Mouse (Mus musculus): ENCODE data around the gene Ugt1a9. TPM values are rescaled to one million over a fixed set of nuclear protein-coding genes. Genes with fewer than 3 reads are reported as not detected.

The Ugt1a9 gene
- polyA plus RNA-seq, 1 experiment from 2014 or later = not detected

DNA sequence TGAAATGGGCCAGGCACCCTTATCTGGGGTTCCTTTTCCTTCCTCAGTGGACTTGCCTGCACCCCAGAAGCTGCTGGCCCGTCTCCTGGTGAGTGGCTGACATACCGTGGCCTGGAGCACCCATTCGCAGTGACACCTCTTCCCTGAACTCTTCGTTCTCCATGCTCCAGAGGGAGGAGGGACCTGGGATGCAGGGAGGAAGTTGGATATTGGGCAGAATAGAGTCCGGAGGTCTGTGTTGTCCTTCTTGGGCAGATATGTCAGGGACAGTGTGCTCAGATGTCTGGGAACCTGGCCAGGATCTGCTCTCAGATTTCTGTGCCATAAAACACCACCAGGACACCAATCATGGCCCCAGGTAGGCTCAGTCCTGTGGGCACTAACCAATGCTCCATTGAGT lies 169.5 kb downstream of the Ugt1a9 start:
- Histone ChIP-seq H3K4me3 (no peak overlapping the region), H3K36me3 (no peaks in the 10 kb centered on the region), H3K4me1 (no peaks in the 10 kb centered on the region), H3K27me3 (ENCODE audit: low read depth, poor library complexity, severe bottlenecking) (no peaks in the 10 kb centered on the region), H3K27ac (replicated peaks) (no peak overlapping the region), H3K9me3 (replicated peaks) (peaks cover 98% of the 10 kb centered on the region)
- no peak for DNase-seq (ENCODE audit: low spot score)
- whole genome bisulfite sequencing = 77% methylated on average over 5 of the region's 5 CpGs

DNA sequence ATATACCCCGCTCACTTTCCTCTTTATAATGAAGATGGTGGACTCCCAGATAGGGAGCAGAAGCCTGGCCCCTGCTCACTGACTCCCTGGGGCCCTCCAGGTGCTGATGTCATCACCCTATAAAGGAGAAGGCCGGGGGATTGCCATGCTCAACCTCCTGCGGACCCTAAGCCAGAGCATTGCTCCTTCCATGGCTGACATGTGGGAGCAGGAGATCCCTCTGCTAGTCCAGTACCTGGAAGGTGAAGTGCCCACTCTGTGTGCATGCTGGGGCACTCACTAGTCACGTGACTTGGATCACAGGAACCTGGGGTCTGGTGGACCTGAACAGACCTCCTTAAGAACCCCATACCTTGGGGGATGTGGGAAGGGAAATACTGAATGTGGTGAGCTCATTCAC lies 170.0 kb downstream of the Ugt1a9 start:
- peaks cover 98% of the 10 kb centered on the region for H3K9me3 ChIP-seq (replicated peaks)
- no peak overlapping the region for H3K27ac ChIP-seq (replicated peaks)
- DNase-seq (ENCODE audit: low spot score) = no peak
- H3K27me3 ChIP-seq (ENCODE audit: low read depth, poor library complexity, severe bottlenecking) = no peaks in the 10 kb centered on the region
- H3K36me3 ChIP-seq = no peaks in the 10 kb centered on the region
- H3K4me3 ChIP-seq = no peak overlapping the region
- WGBS = 77% methylated on average over 4 of the region's 4 CpGs
- H3K4me1 ChIP-seq = no peaks in the 10 kb centered on the region

DNA sequence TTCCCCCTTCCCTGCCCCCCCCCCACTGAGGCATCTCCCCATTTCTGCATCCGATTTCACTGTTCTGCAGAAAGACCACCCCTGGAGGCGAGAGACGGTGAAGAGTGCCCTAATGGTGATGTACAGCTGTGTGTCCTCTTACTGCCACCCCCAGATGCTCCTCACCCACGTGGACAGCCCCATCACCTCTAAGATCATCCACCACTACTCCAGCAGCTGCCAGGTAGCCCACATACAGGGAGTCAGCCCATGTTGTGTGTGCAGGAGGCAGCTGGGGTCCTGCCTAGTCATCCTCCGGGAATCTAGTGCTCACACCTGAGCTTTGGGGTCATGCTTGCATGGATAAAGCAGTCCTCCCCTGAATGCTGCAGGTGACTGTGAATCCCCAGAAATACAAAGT lies 173.3 kb downstream of the Ugt1a9 start:
- Histone ChIP-seq H3K36me3 (no peaks in the 10 kb centered on the region), H3K4me1 (no peaks in the 10 kb centered on the region), H3K27ac (replicated peaks) (no peak overlapping the region), H3K4me3 (no peak overlapping the region), H3K27me3 (ENCODE audit: low read depth, poor library complexity, severe bottlenecking) (no peaks in the 10 kb centered on the region), H3K9me3 (replicated peaks) (peaks cover 100% of the 10 kb centered on the region)
- DNase-seq (ENCODE audit: low spot score) = no peak
- 69% methylated on average over 5 of the region's 5 CpGs for WGBS

DNA sequence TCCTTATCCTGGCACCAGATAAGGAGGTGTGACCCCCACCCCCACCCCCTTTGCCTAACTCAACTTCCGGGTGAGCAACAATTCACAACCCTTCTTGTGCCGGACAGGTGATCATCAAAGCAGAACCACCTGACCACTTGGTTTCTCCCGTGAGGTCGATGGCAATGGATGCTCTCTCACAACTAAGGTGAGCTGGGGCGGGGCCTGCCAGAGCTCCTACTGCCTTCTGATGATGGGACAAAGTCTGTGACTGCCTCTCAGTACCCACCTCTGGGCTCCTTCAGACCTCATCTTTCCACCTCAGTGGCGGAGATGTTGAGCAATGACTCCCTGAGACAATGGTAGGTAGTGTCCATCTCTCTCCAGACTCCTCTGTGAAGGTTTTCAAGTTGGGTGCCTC lies 175.3 kb downstream of the Ugt1a9 start:
- Histone ChIP-seq H3K4me3 (no peak overlapping the region), H3K9me3 (replicated peaks) (peaks cover 100% of the 10 kb centered on the region), H3K36me3 (no peaks in the 10 kb centered on the region), H3K4me1 (no peaks in the 10 kb centered on the region), H3K27ac (replicated peaks) (no peak overlapping the region), H3K27me3 (ENCODE audit: low read depth, poor library complexity, severe bottlenecking) (no peaks in the 10 kb centered on the region)
- DNase-seq (ENCODE audit: low spot score) = no peak
- 80% methylated on average over 6 of the region's 6 CpGs for WGBS

DNA sequence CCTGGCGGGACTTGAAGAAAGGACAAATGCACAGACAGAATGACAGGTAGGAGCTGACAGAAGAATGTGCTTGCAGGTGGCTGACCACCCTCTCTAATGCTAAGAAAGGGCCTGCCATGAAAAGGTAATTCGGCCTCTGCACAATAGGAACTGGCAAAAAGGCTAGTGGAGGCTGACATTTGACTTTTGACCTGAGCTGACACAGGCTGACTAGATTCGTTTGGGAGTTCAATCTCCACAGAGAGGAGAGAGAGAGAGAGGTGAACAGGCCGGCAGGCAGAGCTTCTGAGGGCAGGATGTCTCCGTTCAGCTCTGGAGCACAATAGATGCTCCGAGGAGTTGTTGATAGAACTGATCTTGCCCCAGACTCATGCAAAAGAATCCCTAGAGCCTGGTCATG lies 175.8 kb downstream of the Ugt1a9 start:
- Histone ChIP-seq H3K4me3 (no peak overlapping the region), H3K27me3 (ENCODE audit: low read depth, poor library complexity, severe bottlenecking) (no peaks in the 10 kb centered on the region), H3K36me3 (no peaks in the 10 kb centered on the region), H3K9me3 (replicated peaks) (peaks cover 100% of the 10 kb centered on the region), H3K4me1 (no peaks in the 10 kb centered on the region), H3K27ac (replicated peaks) (no peak overlapping the region)
- 45% methylated on average over 6 of the region's 6 CpGs for WGBS
- no peak for DNase-seq (ENCODE audit: low spot score)

DNA sequence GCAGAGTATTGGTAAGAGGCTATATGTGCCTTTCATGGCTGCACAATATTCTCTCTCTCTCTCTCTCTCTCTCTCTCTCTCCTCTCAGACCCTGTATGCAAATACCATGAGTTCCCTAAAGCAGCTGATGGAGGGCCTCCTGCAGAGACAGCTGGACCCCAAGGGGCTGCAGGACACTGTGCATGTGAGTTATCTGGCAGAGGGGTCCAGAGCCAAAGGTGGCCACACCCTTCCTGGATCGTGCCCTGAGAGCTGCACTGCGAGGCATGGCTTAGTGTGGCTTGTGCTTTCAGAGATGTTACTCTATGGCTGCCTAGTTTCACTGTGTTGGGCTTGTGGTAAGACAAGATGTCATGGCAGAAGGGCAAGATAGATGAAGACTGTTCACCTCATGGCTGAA lies 177.1 kb downstream of the Ugt1a9 start:
- DNase-seq (ENCODE audit: low spot score) = no peak
- peaks cover 98% of the 10 kb centered on the region for H3K9me3 ChIP-seq (replicated peaks)
- H3K27me3 ChIP-seq (ENCODE audit: low read depth, poor library complexity, severe bottlenecking) = no peaks in the 10 kb centered on the region
- no peaks in the 10 kb centered on the region for H3K4me1 ChIP-seq
- H3K27ac ChIP-seq (replicated peaks) = no peak overlapping the region
- WGBS = 60% methylated on average over 2 of the region's 2 CpGs
- no peaks in the 10 kb centered on the region for H3K36me3 ChIP-seq
- H3K4me3 ChIP-seq = no peak overlapping the region

DNA sequence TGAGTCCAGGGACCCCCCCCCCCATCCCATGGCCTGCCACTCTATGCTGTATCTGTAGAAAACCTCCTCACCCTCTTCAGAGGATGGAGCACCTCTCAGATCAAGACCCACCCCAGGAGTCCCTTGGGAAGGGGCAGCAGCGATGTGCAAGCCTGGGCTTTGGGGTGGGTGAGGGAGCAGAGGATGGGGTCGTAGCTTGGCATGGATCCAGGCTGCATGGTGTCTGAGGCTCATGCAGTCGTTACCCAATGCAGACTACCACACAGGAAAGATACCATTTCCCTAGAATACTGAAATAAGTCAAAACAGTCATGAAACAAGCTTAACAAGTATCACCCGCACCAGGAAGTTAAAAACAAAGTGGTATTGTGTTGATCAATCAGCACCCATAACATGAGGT lies 178.1 kb downstream of the Ugt1a9 start:
- Histone ChIP-seq H3K4me1 (no peaks in the 10 kb centered on the region), H3K27me3 (ENCODE audit: low read depth, poor library complexity, severe bottlenecking) (no peaks in the 10 kb centered on the region), H3K4me3 (no peak overlapping the region), H3K27ac (replicated peaks) (no peak overlapping the region), H3K36me3 (no peaks in the 10 kb centered on the region), H3K9me3 (replicated peaks) (peaks cover 98% of the 10 kb centered on the region)
- DNase-seq (ENCODE audit: low spot score) = no peak
- WGBS = 78% methylated on average over 4 of the region's 4 CpGs

DNA sequence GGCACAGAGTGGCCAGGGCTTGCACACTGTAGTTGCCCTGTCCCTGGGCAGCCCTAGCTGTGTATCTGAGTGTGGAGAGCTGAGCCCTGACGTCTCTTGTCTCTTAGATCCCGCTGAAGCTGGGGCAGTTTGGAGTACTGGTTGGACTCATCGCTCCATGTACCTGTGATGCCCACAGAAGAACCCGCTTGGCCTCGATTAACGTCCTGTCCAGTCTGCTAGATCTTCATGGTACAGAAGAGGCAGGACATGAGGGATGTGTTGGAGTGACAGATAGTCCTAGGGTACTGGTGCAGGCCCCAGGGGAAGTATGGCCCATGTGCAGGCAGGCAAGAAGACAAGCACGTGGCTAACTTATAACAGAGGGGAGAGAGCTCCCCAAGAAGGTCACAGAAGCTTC lies 179.0 kb downstream of the Ugt1a9 start:
- H3K4me3 ChIP-seq = no peak overlapping the region
- no peaks in the 10 kb centered on the region for H3K4me1 ChIP-seq
- no peaks in the 10 kb centered on the region for H3K36me3 ChIP-seq
- WGBS = 82% methylated on average over 7 of the region's 7 CpGs
- H3K27me3 ChIP-seq (ENCODE audit: low read depth, poor library complexity, severe bottlenecking) = no peaks in the 10 kb centered on the region
- no peak for DNase-seq (ENCODE audit: low spot score)
- H3K27ac ChIP-seq (replicated peaks) = no peak overlapping the region
- H3K9me3 ChIP-seq (replicated peaks) = peaks cover 98% of the 10 kb centered on the region

DNA sequence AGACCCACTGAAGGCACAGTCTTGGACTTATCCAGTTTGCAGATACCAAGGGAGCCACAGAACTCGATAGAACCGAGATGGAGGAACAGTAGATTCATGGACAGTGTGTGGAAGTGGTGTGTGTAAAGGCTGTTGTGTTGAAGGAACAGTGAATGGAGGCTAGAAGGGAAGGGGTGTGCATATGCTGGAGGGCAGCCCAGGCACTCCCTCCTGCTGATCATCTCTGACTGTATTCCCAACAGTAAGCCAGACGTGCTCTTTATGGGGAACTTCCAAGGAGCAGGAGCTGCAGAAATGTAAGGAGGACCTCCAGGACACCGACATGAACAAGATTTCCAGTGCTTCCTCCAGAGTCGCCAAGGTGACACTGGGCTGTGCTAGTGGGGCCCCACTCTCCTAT lies 179.4 kb downstream of the Ugt1a9 start:
- H3K4me3 ChIP-seq = no peak overlapping the region
- 82% methylated on average over 5 of the region's 5 CpGs for WGBS
- peaks cover 98% of the 10 kb centered on the region for H3K9me3 ChIP-seq (replicated peaks)

DNA sequence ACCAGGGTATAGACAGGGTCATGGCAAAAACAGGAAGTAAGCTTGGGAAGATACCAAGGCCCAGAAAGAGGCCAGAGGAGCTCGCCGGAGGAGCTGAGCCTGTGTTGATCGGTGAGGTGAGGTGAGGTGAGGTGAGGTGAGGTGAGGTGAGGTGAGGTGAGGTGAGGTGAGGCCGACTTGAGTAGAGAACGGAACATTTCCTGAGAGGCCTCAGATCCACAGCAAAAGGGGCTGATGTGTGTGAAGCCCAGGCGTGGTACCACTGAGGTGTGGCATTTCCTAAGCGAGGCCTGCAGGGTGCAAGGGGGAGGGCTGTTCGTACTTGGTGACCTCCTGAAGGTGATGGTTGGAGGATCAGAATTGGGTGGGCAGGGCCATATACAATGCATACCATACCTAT lies 182.5 kb downstream of the Ugt1a9 start:
- Histone ChIP-seq H3K4me3 (no peak overlapping the region), H3K36me3 (no peaks in the 10 kb centered on the region), H3K4me1 (no peaks in the 10 kb centered on the region), H3K9me3 (replicated peaks) (peaks cover 98% of the 10 kb centered on the region), H3K27me3 (ENCODE audit: low read depth, poor library complexity, severe bottlenecking) (no peaks in the 10 kb centered on the region), H3K27ac (replicated peaks) (no peak overlapping the region)
- DNase-seq (ENCODE audit: low spot score) = no peak
- WGBS = 75% methylated on average over 8 of the region's 8 CpGs

More for the DNA sequence above, 179.4 kb downstream of the Ugt1a9 start:
- Histone ChIP-seq H3K4me1 (no peaks in the 10 kb centered on the region), H3K36me3 (no peaks in the 10 kb centered on the region), H3K27me3 (ENCODE audit: low read depth, poor library complexity, severe bottlenecking) (no peaks in the 10 kb centered on the region), H3K27ac (replicated peaks) (no peak overlapping the region)
- DNase-seq (ENCODE audit: low spot score) = no peak

DNA sequence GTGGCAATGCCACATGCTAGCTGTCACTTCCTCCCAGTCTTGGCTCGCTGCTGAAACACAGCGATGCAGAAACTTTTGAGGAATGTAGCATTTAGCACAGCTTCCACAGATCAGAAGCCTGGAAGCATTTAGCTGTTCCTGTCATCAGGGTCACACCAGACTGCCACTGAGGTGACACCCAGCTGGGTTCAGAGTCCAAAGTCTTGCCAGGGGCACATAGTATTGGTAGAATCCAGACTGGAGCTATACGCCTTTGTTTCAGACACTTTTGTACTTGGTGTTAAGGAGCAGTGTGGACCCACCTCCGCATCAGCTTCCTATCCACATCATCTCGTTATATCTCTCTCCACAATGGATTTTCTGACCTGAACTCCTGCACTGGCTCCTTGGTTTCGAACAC lies 182.9 kb downstream of the Ugt1a9 start:
- DNase-seq (ENCODE audit: low spot score) = no peak
- Histone ChIP-seq H3K9me3 (replicated peaks) (peaks cover 98% of the 10 kb centered on the region), H3K27me3 (ENCODE audit: low read depth, poor library complexity, severe bottlenecking) (no peaks in the 10 kb centered on the region), H3K4me3 (no peak overlapping the region), H3K4me1 (no peaks in the 10 kb centered on the region), H3K27ac (replicated peaks) (no peak overlapping the region), H3K36me3 (no peaks in the 10 kb centered on the region)
- WGBS = 76% methylated on average over 6 of the region's 6 CpGs

DNA sequence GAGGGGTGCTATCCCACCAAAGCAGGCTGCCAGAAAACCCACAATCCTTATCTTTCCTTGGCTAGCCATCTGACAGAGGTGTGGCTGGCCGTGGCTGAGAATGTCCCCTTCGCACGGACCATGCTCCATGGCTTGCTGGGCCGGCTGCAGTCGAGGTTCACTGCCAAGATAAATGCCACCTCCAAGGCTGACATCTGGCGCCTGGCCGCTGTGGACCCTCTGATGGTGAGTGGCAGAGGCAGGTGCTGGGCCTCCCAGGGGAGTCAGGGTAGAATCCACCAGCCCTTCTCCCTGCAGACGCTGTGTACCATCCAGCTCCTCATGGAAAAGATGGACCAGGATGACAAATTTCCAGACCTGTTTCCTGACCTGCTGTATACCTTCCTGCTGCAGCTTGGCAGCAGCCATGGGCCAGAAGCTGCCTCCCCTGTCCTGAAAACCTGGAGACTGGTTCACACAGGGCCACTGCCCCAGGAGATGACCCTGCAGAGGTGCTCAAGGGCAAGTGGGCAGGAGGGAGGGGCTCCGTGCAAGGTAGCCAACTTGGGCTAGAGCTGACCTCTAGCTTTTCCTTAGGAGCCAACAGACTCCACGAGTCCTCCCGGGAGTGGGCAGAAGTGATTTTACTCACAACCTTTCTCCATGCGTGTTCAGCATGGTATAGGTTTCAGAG lies 184.3 kb downstream of the Ugt1a9 start:
- 90% methylated on average over 12 of the region's 12 CpGs for WGBS
- Histone ChIP-seq H3K4me3 (no peak overlapping the region), H3K27me3 (ENCODE audit: low read depth, poor library complexity, severe bottlenecking) (no peaks in the 10 kb centered on the region), H3K27ac (replicated peaks) (no peak overlapping the region), H3K9me3 (replicated peaks) (peaks cover 97% of the 10 kb centered on the region), H3K4me1 (no peaks in the 10 kb centered on the region), H3K36me3 (peaks cover 7% of the 10 kb centered on the region)
- DNase-seq (ENCODE audit: low spot score) = no peak

DNA sequence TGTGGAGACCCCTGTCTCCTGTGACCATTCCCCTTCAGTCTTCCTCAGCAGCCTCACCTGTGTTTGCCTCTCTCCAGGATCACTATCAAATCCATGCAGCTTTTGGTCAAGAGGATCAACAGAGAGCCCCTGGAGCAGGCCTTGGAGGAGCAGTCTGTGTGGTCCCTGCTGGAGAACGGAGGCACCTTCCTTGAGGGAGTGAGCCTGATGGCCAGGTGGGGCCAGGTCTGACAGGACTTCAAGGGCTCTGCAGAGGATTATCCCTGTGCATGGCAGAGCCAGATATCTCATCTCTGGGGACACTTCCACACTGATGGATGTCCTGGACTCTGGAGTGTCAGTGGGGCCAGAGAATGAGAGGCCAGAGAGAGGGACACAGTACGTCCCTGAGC lies 184.9 kb downstream of the Ugt1a9 start:
- no peak for DNase-seq (ENCODE audit: low spot score)
- Histone ChIP-seq H3K27ac (replicated peaks) (no peak overlapping the region), H3K9me3 (replicated peaks) (peaks cover 97% of the 10 kb centered on the region), H3K27me3 (ENCODE audit: low read depth, poor library complexity, severe bottlenecking) (no peaks in the 10 kb centered on the region), H3K36me3 (peaks cover 13% of the 10 kb centered on the region), H3K4me3 (no peak overlapping the region), H3K4me1 (no peaks in the 10 kb centered on the region)
- 55% methylated on average over 2 of the region's 2 CpGs for WGBS

All from midbrain, embryonic 10.5 days (tissue).